Mouse (Mus musculus): ENCODE results near the gene Rtkn. TPM values are rescaled to one million over a fixed set of nuclear protein-coding genes. Genes with fewer than 3 reads are reported as not detected.
A peak's percentile ranks its signal among the peaks of the same experiment; 100 is the strongest.

Rtkn gene
- polyA plus RNA-seq, 1 experiment, result 97.2 TPM

GRCm38 (mm10) chr6:83101316-83101687 lies 34.0 kb upstream of the Rtkn start, which contains the start of the genes Ccdc142 and Gm42688:
Ccdc142 (plus strand) TSS chr6:83101601.
Gm42688 (plus strand) TSS chr6:83101617.
- peak within 1 kb of the TSS; percentile 78 for H3K4me3 ChIP-seq (replicated peaks; ENCODE audit: insufficient read depth, low read depth, low read length)
- peaks cover 14% of the 10 kb centered on the region for H3K4me1 ChIP-seq (ENCODE audit: control insufficient read depth, insufficient read depth, low read length)
- TF ChIP-seq POLR2A (IDR thresholded peaks at IDR 0.05; ENCODE audit: borderline replicate concordance, insufficient read depth, low read length) (peak; percentile 77), CTCF (IDR thresholded peaks at IDR 0.05; ENCODE audit: borderline replicate concordance, insufficient read depth, low read depth, low read length) (peak; percentile 62)
- under 1% methylated on average over 25 of the region's 25 CpGs for WGBS
- no peaks in the 10 kb centered on the region for H3K27me3 ChIP-seq (ENCODE audit: control insufficient read depth, insufficient read depth, low read length)
- H3K27ac ChIP-seq (ENCODE audit: insufficient read depth, low read length), result peak within 1 kb of the TSS; percentile 63
- DNase-seq, result peak; percentile 92 to 94

GRCm38 (mm10) chr6:83101688-83102556 lies 33.3 kb upstream of the Rtkn start:
- TF ChIP-seq POLR2A (IDR thresholded peaks at IDR 0.05; ENCODE audit: borderline replicate concordance, insufficient read depth, low read length), result 0 out of 2 replicates have a peak, but pooled peaks have one; percentile 9
- no peak; the same call in 1 of the 2 replicates for TF ChIP-seq CTCF (IDR thresholded peaks at IDR 0.05; ENCODE audit: borderline replicate concordance, insufficient read depth, low read depth, low read length)
- Histone ChIP-seq H3K4me1 (ENCODE audit: control insufficient read depth, insufficient read depth, low read length) (peaks cover 14% of the 10 kb centered on the region), H3K4me3 (replicated peaks; ENCODE audit: insufficient read depth, low read depth, low read length) (peak overlapping the region; percentile 78), H3K27me3 (ENCODE audit: control insufficient read depth, insufficient read depth, low read length) (no peaks in the 10 kb centered on the region), H3K27ac (ENCODE audit: insufficient read depth, low read length) (peak overlapping the region; percentile 63)
- peak; percentile 58 to 60 for DNase-seq
- WGBS, result under 1% methylated on average over 74 of the region's 74 CpGs

- Histone ChIP-seq H3K27ac (ENCODE audit: insufficient read depth, low read length) (no peak overlapping the region), H3K4me1 (ENCODE audit: control insufficient read depth, insufficient read depth, low read length) (peaks cover 20% of the 10 kb centered on the region), H3K4me3 (replicated peaks; ENCODE audit: insufficient read depth, low read depth, low read length) (no peak overlapping the region), H3K27me3 (ENCODE audit: control insufficient read depth, insufficient read depth, low read length) (no peaks in the 10 kb centered on the region)
- DNase-seq, result no peak
- TF ChIP-seq CTCF (IDR thresholded peaks at IDR 0.05; ENCODE audit: borderline replicate concordance, insufficient read depth, low read depth, low read length) (no peak), POLR2A (IDR thresholded peaks at IDR 0.05; ENCODE audit: borderline replicate concordance, insufficient read depth, low read length) (no peak)
- 54% methylated on average over 11 of the region's 11 CpGs for WGBS
Observed at GRCm38 (mm10) chr6:83103130-83103650, 32.1 kb upstream of the Rtkn start.

GRCm38 (mm10) chr6:83104158-83104557 lies 31.1 kb upstream of the Rtkn start:
- WGBS, result 31% methylated on average over 4 of the region's 4 CpGs
- no peak for TF ChIP-seq CTCF (IDR thresholded peaks at IDR 0.05; ENCODE audit: borderline replicate concordance, insufficient read depth, low read depth, low read length)
- no peak for TF ChIP-seq POLR2A (IDR thresholded peaks at IDR 0.05; ENCODE audit: borderline replicate concordance, insufficient read depth, low read length)
- no peak overlapping the region for H3K4me3 ChIP-seq (replicated peaks; ENCODE audit: insufficient read depth, low read depth, low read length)
- H3K4me1 ChIP-seq (ENCODE audit: control insufficient read depth, insufficient read depth, low read length), result peaks cover 20% of the 10 kb centered on the region
- no peaks in the 10 kb centered on the region for H3K27me3 ChIP-seq (ENCODE audit: control insufficient read depth, insufficient read depth, low read length)
- H3K27ac ChIP-seq (ENCODE audit: insufficient read depth, low read length), result no peak overlapping the region
- DNase-seq, result no peak

GRCm38 (mm10) chr6:83107566-83108400 lies 27.5 kb upstream of the Rtkn start:
- Histone ChIP-seq H3K4me3 (replicated peaks; ENCODE audit: insufficient read depth, low read depth, low read length) (peak overlapping the region; percentile 79), H3K27ac (ENCODE audit: insufficient read depth, low read length) (peak overlapping the region; percentile 83; the same call in 1 of the 2 replicates), H3K4me1 (ENCODE audit: control insufficient read depth, insufficient read depth, low read length) (peaks cover 15% of the 10 kb centered on the region), H3K27me3 (ENCODE audit: control insufficient read depth, insufficient read depth, low read length) (no peaks in the 10 kb centered on the region)
- peak; percentile 70 for TF ChIP-seq CTCF (IDR thresholded peaks at IDR 0.05; ENCODE audit: borderline replicate concordance, insufficient read depth, low read depth, low read length)
- no peak for TF ChIP-seq POLR2A (IDR thresholded peaks at IDR 0.05; ENCODE audit: borderline replicate concordance, insufficient read depth, low read length)
- WGBS, result 24% methylated on average over 13 of the region's 13 CpGs
- peak; percentile 62 to 72 for DNase-seq

- peak within 1 kb of the TSS; percentile 79 for H3K4me3 ChIP-seq (replicated peaks; ENCODE audit: insufficient read depth, low read depth, low read length)
- peak within 1 kb of the TSS; percentile 83 for H3K27ac ChIP-seq (ENCODE audit: insufficient read depth, low read length)
- H3K27me3 ChIP-seq (ENCODE audit: control insufficient read depth, insufficient read depth, low read length), result no peaks in the 10 kb centered on the region
- under 1% methylated on average over 76 of the region's 76 CpGs for WGBS
- DNase-seq, result peak; percentile 84 to 89
- TF ChIP-seq POLR2A (IDR thresholded peaks at IDR 0.05; ENCODE audit: borderline replicate concordance, insufficient read depth, low read length), result peak; percentile 94
- no peak; the same call in 1 of the 2 replicates for TF ChIP-seq CTCF (IDR thresholded peaks at IDR 0.05; ENCODE audit: borderline replicate concordance, insufficient read depth, low read depth, low read length)
- peaks cover 6% of the 10 kb centered on the region; the same call in 1 of the 2 replicates for H3K4me1 ChIP-seq (ENCODE audit: control insufficient read depth, insufficient read depth, low read length)
Observed at GRCm38 (mm10) chr6:83108762-83109668, 26.2 kb upstream of the Rtkn start, which contains the start of gene Mrpl53. Mrpl53 (plus strand) TSS chr6:83109040.

All from cerebellum, adult 2 months (tissue).